Mouse (Mus musculus) Muller cell, postnatal 12 days (primary cell): ENCODE measurements around the gene Klf8.

ENCODE experiments used
- DNase-seq: peaks from one replicate; pipeline ENCODE4 v3.0.0-alpha.2; 2015; ENCODE audit errors: inconsistent ontology term

Klf8 gene

GRCm38 (mm10) chrX:153439573-153439972 is 202.3 kb downstream of the Klf8 start:
- no peak for DNase-seq

GRCm38 (mm10) chrX:153440018-153440417 is 202.8 kb downstream of the Klf8 start:
- no peak for DNase-seq
